Mouse (Mus musculus) cerebellum, adult (tissue): ENCODE results near the gene Ptger1.
A peak's percentile ranks its signal among the peaks of the same experiment; 100 is the strongest.

Experiments
- ATAC-seq: cut with Nextera tagmentation; 2 replicates; pipeline ENCODE4 v1.9.2; 2017; ENCODE audit warnings: mild to moderate bottlenecking, moderate library complexity, mixed read lengths; ENCODE audit not compliant: insufficient number of reproducible peaks, low FRiP score, low TSS enrichment

The Ptger1 gene

DNA sequence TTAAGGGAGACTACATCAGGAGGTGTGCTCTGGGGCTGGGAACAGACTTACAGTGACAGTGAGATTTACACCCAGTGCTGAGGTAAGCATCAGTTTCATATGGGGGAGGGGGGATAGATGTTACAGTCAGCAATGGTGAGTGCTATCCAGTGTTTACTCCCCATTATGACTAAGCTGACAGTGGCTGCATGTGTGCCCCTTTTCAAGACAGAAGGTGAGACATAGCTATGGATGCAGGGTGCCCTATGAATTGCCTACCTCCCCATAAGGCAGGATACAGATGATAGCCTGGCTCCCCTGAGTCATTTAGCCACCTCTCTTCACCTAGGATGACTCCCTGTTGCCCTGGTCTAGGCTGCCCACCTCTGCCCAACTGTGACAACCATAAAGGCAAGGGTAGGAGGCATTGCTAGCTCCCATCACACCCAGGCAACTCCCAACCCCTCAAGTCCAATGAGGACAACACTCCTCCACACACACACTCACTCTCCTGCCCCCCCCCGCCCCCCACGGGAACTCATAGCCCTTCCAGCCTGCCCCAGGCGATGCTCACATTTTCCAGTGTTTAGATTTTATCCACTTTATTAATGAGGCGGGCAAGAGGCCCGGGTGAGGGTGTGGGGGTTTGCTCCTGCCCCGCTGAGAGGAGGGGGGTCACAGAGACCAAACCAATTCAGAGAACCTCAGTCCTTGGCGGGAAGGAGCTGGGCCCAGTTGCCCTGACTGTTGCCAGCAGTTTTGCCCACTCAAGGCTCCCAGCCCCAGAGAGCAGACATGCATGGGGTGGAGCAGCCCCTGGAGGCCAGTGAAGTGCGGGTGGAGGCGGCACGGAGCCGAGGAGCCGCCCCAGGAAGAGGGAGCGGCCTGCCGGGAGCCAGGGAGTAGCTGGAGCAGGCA, at the start of gene Ptger1:
Ptger1 (plus strand) TSS at position 710 of the 897 bp plus-strand sequence.
- ATAC-seq = no peak

GRCm38 (mm10) chr8:83617111-83617510, 49.4 kb upstream of the Ptger1 start:
- no peak for ATAC-seq

- ATAC-seq = no peak
Observed at GRCm38 (mm10) chr8:83618566-83618965, 47.9 kb upstream of the Ptger1 start.

DNA sequence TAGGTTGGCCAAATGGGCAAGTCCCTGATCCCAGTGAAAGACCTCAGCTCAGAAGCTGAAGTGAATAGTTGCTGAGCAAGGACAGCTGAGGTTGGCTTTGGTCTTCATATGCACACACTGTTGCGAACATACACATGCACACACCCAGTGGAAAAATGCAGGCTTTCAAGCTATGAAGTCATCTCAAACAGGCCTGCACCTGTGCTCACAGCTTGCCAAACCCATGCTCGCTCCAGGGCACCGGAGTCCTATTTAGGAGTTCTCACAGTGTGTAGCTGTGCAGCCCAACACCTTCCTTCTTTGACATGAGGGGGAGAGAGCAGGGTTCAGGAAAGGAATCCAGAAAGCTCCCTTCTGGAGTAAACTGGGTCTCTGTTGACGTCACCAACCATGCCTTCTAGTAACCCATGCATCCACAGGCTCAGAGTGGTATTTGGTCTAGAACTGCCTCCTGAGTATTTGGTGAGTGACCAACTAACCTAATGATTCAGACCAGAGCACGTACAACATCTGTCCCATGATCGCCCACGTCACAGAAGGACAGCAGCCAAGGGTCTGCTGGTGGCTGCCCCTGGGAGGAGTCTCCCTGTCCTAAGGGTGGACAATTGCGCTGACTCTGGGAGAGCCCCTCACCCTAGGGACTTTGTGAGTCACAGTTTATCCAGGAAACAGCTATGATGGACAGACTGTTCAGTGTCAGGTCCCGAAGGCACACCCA, 46.8 kb upstream of the Ptger1 start:
- ATAC-seq = no peak

DNA sequence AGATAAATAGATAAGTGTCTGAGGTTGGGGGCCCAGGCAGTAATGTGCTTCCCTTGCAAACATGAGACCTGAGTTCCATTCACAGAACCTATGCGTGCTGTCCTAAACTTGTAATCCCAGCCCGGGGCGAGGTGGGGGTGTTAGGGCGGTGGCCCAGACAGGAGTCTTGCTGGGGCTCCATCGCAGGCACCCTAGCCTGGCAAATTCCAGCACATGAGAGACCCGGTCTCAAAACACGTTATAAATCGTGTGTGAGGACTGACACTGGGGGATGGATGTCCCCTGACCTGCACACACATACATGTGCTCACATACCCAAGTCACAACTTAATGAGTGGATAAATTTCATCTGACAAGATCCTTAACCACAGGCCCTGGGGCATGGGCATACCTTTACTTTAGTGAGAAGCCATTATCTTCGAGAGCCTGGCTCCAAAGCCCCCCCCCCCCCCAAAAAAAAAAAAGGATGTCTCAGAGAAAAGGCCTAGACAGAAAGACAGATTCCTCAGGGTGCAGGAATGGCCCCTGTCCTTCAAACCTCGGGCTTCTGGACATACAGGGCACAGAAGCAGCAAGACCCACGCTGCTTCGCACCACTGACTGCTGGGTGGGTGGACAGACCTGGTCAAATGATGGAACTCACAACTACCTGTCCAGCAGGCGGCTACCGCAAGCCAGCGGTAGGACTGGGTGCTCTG, 44.6 kb upstream of the Ptger1 start:
- ATAC-seq = peak; percentile 63; the same call in 1 of the 2 replicates

DNA sequence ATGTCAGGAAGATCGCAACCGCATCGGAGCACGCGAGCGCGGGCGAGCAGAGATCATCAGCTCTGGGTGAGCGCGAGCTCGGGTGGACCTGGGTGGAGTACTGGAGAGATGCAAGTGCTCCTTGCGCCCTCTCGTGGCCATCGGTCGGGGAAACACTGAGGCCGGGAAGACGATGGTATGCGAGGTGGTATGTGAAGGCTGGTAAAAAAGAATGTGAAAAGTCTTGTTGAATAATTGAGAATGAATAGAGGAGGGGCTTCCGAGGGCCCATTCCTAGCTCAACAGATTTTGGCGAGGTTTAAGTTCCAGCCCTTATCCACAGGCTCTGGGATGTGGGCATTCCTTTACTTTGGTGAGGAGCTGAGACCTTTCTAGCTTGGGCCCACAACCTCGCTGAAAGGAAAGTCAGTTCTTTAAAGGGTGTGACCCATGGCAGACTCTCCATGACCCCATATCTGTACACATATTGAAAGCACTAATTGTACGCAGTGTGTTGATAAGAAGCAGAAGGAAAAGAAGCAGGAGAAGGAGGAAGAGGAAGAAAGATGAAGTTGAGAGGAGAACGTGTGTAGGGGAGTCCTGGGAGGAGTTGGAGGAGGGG, 44.0 kb upstream of the Ptger1 start:
- ATAC-seq = peak; percentile 96

- no peak for ATAC-seq
Observed at GRCm38 (mm10) chr8:83623549-83623948, 42.9 kb upstream of the Ptger1 start.

- 0 out of 2 replicates have a peak, but pooled peaks have one; percentile 57 for ATAC-seq
Observed at GRCm38 (mm10) chr8:83624739-83625138, 41.7 kb upstream of the Ptger1 start.

DNA sequence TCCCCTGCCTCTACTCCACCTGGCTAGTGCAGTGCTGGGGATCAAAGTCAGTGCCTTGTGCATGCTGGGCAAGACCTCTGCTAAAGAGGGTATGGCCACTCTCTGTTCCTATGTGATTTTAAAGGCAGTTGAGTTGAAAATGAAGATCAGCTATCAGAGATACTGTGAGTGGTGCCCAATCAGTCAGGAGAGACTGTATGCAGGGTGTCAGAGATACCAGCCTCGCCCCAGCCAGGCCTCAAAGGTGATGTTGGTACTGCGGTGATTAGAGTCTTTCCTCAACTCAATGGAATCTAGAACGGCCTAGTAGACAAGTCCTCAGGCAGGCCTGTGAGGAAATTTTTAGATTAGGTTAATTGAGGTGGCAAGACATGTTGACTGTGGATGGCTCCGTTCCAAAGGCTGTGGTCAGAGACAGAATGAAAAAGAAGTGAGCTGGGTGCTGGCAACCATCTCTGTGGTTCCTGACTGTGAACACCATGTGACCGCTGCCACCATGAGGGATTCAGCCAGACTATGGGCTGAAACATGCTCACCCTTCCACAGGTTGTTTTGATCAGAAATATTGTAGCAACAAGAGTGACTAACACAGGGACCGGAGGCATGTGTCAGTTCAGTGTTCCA, 40.7 kb upstream of the Ptger1 start:
- ATAC-seq = no peak

- no peak for ATAC-seq
Observed at GRCm38 (mm10) chr8:83632083-83632707, 34.3 kb upstream of the Ptger1 start.

GRCm38 (mm10) chr8:83638856-83639255, 27.6 kb upstream of the Ptger1 start:
- ATAC-seq = no peak

GRCm38 (mm10) chr8:83639649-83640048, 26.8 kb upstream of the Ptger1 start:
- no peak for ATAC-seq

DNA sequence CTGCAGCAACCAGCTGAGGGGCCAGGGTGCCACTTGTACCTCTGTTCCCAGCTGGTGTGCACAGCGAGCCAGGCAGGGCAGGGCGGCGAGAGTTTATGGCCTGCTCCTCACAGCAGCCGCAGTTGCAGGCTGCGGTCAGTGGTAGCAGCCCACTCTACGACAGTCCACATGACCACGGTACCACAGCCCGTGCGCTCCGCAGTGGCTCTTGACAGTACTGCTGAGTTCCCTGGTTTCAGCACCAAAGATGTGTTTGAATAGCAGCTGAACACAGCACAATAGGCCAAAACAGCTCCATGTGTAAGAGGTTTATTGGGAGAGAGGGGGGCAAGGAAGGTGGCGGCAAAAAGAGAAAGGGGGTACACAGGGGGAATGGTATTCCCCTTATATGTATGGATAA, 19.0 kb upstream of the Ptger1 start:
- no peak for ATAC-seq

DNA sequence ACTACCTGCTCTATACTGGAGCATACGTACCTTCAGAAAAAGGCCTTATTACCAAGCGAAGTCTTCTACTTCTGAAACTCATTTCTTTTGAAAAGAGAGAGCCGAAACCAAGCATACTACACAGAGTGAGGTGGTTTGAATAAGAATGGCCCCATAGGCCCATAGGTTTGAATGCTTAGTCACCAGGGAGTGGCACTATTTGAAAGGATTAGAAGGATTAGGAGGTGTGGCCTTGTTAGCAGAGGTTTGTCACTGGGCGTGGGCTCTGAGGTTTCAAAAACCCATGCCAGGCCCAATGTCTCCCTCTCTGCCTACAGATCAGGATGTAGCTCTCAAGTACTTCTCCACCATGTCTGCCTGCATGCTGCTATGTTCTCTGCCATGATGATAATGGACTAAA, 18.4 kb upstream of the Ptger1 start:
- ATAC-seq = no peak

GRCm38 (mm10) chr8:83649699-83650098, 16.8 kb upstream of the Ptger1 start:
- ATAC-seq = no peak

GRCm38 (mm10) chr8:83652030-83652743, 14.3 kb upstream of the Ptger1 start, which contains the start of gene Gipc1:
Gene Gipc1, plus strand, starts transcription at chr8:83652677.
- peak; percentile 97 for ATAC-seq

DNA sequence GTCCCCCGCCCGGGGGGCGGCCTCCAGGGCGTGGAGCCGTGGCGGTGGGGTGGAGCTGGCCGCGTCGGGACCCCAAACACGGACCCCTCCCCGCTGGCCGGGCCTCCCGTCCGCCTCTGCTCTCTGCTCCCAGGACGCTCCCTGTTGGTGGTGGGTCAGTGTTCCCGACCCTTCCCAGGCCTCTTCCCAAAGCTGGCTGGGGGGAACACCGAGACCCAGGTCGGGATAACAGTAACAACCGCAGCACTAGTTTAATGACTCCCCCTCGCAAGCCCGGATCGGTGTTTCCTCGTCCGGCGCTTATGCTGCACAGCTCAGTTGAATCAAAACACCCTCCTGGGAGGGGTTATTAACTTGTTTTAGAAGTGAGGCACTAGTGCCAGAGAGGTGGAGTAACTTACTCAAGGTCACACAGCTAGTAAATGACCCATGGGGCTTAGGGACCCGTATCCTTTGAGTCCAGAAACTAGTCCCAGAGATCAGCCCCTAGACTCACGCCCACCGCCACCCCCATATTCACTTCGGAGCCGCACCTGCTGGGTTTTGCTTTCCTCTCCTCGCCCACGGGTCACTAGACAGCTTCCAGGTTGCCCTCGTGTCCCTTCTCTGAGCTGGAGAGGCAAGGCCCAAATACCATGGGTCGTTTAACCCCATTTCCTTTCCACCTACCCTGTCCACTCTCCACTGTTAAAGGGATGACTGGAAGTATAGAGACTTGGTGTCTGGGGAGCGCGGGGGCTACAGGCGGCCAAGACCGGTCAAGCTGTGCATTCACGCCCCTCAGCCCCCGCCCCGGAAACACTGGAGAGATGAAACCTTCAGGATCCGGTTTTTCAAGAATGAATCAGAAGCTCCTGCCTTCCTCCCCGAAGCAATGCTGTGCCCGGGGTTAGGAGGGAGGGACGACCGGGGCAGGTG, 13.5 kb upstream of the Ptger1 start:
- no peak; the same call in 1 of the 2 replicates for ATAC-seq

- no peak for ATAC-seq
Observed at GRCm38 (mm10) chr8:83653662-83654017, 12.8 kb upstream of the Ptger1 start.
